Mouse (Mus musculus): ENCODE measurements at regions not wholly inside any gene's neighbourhood (a gene's known extent, or its start where the extent isn't known, plus 50 kb on each side); places are given as distances from the start of the nearest gene placed in this dataset.

DNA sequence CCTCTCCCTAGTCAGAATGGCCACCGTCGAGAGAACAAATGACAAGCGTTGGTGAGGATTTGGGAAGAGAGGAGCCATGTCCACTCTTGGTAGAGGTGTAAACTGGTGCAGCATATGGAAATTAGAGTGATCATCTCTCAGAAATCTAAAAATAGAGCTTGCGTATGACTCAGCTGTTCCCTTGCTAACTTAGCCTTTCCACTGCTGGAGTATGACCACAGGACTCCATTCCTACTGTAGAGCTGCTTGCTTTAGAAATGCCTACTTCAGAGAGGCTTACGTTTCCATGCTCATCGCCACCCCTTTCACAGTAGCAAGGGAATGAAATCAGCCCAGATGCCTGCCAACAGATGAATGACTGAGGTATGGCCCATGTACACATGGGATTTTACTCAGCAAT lies 277.4 kb downstream of the Gpat3 start:
- no peak for DNase-seq (ENCODE audit: low spot score in 2 of 2)

DNA sequence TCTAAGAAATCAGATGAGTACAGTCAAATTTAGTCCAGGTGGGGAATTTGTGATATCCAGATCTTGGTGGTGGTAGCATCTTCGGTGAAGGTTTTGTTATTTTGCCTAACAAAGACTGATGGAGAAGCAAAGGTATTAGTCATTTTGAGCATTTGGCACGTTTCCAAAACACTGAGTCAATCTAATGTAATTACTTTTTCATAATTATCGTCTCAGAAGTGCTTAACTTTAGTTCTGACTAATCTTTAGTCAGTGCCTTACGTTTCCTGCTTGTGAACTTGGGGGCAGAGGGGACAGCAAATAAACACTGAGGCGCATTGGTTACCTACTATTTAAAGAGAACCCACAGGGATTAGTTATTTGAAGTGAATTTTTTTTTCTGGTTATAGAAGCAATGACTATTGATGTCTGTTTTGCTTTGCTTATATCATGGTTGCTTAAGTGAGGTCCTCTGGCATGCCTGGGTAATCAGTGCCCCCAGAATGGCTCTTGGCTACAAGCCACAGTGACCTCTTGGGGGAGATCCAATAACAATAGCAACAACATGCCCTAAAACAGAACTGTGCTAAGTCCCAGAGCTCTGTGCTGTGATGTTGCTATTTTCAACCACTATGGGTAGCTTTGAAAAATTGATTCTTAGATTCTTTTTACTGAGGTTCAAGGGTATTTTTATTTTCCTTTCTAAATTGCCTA lies 275.1 kb downstream of the Gpat3 start:
- no peak for DNase-seq (ENCODE audit: low spot score in 2 of 2)

DNA sequence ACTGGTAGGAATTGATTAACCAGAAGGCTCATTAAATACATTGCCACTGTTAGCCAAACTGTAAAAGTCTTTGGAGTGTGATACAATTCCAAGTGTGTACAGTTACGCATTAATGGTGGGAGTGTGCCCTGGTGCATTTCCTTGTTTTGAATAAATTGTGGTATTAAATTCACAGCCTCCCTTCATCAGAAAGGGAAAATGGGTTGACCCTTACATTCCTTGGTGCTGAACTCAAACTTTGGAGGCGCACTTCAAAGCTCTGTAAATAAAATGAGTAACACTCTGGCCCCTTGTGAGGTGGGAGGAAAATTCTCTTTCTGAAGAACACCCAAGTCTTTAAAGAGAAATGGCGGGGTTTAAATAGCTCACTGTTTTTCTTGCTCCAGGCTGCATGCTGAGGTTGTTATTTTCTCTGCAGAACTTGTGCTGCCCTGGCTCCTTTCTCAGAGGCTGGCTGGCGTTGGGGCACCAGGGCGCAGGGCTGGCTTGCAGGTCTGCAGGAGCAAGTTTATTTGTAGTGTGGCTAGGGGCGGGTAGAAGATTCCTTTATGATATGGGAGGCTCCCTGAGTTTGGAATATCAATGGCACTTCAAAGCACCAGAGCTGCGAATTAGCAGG lies 266.7 kb downstream of the Gpat3 start:
- DNase-seq (ENCODE audit: low spot score in 2 of 2): no peak

DNA sequence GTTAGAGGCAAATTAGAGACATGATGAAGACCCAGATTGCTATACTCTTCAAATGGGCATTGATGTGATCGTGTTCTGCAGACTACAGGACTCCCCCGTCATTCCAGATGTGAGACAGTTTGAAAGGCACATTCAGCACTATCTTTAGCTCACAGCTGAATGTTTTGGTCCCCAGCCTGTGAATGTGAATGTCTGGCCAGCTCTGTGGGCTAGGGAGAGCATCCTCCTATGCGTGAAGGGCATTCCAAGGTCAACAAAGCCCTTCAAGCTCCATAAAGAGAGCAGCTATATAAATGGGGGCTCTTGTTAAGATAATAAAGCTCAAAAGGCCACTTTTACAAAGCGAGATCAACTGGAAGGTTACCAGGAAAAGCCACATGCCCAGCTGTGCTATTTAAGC lies 266.1 kb downstream of the Gpat3 start:
- DNase-seq (ENCODE audit: low spot score in 2 of 2): no peak

DNA sequence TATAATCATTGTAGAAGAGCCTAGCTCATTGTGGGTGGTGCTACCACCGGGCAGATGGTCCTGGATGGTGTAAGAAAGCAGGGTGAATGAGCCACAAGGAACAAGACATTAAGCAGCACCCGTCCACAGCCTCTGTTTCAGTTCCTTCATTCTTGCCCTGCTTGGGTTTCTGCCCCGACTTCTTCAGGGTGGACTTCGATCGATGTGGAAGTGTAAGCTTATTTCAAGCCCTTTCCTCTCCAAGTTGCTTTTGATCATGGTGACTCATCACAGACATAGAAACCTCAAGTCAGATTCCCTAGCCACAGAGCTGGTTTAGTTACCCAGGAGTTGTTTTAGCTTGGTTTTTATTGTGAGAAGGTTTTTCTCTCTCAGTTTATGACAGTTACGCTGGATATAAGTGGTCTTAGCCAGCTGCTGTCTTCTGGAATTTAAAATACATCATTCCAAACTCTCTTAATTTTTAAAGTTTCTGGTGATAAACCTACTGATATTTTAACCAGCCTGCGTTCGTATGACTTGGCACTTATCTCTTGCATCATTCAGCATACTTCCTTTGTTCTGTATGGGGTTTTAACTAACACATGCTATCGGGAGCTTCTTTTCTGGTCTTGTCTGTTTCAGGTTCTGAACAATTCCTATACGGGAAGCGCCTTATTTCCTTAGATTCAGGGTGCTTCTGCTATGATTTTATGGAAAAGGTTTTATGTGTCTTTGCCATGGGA lies 255.6 kb downstream of the Gpat3 start:
- DNase-seq (ENCODE audit: low spot score in 2 of 2): no peak

DNA sequence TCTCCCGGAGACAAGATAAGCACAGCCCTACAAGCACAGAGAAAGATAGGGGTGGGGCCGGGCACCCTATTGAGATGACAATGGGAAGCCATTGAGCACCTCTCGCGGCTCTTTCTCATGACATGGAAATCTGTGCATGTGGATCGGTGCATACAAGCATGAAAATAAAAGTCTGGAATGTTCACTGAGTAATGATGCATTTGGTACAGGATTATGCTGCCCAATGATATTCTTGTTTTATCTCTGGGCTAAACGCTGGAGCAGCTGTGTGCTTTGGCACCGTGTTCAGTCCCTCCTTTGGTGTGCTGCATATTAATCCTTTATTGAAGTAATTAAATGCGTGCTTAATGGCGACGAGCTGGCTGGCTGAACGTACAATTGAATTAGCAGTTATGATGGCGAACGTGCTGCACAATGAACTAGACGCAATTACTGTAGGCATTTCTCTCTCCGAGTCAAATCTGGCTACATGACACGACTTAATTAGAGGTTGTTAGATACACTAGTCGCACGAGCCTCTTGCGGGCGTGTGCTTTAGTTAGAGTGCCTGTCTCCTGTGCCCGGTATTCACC lies 245.6 kb downstream of the Gpat3 start:
- DNase-seq (ENCODE audit: low spot score in 2 of 2): no peak

DNA sequence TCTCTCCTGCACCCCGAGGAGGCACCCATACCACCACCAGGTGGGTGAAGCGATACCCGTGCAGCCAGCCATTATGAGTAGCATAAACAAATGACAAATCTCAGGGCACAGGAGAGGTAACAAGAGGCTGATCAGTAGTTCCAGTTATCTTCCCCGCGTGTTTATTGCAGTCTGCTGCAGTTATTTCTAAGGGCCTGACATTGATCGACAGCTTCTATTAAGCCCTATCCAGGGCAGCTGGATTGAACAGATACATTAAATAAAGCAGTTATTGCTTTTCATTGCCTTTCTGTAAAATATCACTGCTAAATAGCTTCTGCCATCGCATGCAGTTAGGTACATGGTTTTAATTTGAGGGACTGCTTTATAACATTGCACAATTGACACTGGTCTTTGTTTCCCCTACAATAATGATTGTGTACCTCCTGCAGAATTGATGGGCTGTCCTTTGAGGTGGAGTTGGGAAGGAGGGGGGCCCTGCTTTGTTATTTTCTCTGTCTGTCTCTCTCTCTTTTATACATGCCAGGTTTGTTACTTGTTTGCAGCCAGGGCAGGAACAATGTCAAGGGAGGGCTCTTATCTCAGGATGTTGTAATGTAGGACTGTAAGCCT lies 245.0 kb downstream of the Gpat3 start:
- no peak for DNase-seq (ENCODE audit: low spot score in 2 of 2)

DNA sequence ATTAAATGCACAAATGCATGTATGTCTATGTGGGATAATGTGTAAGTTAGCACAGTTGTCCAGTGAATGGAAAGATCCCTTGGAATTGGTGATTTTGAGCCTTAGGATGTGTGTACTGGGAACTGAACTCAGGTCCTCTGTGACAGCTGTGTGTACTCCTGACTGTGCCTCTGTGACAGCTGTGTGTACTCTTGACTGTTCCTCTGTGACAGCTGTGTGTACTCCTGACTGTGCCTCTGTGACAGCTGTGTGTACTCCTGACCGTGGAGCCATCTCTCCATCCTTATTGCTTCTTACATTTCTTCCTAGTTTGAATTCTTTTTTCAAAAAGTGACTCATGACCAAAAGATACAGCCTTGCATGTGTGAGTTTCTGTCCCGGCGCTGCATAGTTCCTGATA lies 239.7 kb downstream of the Gpat3 start:
- no peak for DNase-seq (ENCODE audit: low spot score in 2 of 2)

DNA sequence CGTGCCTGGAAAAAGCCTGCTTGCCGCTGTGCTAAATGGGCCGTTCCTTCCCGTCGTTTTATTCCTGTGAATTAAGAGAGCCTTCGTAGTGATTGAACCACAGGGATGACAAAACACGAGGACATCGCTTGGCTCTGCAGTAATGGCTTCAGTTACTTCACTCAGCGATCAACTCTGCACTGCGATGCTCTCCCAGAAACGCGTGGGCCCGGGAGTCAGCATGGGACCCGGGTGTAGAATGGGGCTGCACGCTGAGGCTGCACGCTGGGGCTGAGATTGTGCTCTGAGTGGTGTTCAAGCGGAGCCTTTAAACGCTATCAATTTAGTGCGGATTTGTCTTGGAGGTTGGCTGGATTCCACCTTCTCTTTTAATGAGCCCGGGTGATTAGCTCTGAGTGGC lies 237.1 kb downstream of the Gpat3 start:
- DNase-seq (ENCODE audit: low spot score in 2 of 2): no peak

DNA sequence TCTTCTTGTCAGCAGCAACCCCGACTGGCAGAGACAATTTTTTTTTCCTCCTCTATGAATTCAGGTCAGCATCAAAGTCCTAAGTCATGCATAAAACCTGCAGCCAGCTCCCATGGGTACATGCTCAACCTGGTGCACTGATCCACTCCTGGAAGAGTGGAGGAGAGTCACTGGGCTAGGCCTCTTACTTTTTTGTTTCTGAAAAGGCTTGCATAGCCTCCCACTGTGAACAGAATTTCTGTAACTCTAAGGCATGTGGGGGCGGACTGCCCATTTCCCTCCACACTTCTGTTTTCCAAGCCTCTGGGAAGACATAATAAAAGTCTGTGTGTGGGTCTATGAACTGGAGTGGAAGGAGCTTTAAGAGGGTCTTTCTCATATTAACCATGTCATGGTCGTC lies 218.8 kb downstream of the Gpat3 start:
- no peak for DNase-seq (ENCODE audit: low spot score in 2 of 2)

DNA sequence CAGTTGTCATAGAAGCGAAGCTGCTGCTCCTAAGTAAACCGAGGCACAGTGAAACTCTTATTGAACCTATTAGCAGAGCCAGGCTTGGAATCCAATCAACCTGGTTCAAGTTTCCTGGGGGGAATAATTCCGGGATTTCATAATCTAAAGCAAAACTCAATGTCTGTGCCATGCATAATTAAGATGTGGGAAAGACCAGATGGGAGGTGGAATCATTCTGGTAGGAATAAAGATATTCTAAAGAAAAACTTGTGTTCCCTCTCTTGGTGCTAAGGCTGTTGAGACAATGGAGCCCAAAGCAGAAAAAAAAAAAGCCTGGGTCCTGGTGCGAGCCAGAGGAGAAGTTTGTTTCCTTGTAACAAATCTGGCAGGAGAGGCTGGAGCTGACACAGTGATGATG lies 217.7 kb downstream of the Gpat3 start:
- no peak for DNase-seq (ENCODE audit: low spot score in 2 of 2)

DNA sequence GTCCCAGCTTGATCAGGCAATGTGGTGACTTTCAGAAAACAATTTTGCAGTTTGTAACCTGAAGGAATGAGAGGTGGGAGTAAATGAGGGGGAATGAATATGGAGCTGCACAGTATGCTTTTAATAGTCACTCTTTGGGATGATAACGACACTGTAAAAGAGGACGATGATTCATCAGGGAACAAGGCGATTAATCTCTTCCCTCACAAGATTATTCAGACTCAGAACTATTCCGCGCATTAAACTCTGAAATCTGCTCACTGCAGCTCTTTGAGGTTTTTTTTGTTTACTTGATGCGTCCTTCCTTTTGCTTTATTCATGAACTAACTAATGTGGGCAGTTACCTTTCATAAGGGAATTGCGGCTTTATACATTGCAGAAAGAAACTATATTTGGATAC lies 206.1 kb downstream of the Gpat3 start:
- DNase-seq (ENCODE audit: low spot score in 2 of 2): no peak

DNA sequence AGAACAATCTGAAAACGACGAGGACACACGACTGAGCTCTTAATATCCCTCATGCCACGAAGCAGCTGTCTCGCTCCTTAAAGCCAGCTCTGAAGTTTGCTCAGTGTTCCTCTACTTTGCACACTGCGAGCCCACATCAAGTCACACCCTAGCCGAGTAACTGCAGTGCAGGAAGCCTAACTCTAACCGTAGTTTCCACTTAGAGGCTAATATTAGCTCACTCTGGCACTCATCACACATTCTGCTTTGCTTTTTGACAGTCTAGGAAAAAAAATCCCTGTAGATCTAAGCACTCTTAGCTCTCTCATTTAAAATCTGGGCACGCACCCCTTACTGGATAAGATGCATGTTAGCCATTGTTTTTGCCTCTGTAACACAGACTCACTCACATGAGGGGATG lies 195.0 kb downstream of the Gpat3 start:
- DNase-seq (ENCODE audit: low spot score in 2 of 2): no peak

DNA sequence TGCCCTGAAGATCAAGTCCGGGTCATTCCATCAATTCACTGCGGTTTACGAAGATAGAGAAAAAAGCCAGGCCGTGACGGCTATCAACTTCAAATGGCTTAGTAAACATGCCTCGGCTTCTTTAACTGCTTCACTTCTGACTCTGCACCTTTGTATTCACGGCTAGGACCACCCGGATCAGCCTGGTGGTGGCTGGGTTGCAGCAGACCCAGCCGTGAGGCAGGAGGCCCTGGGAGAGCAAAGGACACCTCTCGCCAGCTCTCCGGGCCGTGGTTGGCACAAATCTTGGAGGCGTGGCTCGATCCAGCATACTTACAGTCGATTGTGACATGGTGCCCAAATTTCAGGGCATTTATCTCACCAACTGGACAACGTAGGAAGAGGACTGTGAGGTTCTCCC lies 187.5 kb downstream of the Gpat3 start:
- no peak for DNase-seq (ENCODE audit: low spot score in 2 of 2)

DNA sequence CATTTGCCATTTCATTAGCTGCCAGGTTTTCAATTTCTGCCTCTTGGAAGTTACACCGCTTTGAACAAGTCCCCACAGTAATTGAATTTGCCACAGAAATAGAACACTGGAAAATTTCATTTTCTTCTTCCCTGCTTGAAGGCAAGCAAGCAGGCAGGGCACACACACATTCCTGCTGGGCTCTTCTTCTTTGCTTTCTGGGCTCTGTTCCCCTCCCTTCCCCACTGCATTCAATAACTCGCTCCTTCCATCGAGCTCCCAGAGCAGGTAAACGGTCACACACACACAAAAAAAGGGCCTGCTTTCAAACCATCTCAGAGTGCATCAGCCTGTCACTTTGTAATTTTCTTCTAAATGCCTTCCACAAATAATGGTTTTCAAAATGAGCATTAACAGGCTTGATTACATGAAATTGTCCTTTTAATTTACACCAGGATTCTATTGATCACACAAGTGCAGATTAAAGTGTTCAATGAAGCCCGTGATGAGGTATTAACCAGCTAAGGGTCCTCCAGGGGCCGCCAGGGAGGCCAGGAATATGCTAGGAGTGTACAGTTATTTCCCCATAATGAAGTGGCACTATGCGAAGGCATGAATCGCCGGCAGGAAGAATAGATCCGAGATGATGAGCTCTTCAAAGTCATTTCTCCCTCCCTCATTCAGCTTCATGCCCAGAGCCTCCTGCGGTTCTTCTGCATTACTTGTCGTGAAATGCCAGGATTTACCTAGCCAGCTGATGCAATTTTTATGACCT lies 186.8 kb downstream of the Gpat3 start:
- no peak for DNase-seq (ENCODE audit: low spot score in 2 of 2)

DNA sequence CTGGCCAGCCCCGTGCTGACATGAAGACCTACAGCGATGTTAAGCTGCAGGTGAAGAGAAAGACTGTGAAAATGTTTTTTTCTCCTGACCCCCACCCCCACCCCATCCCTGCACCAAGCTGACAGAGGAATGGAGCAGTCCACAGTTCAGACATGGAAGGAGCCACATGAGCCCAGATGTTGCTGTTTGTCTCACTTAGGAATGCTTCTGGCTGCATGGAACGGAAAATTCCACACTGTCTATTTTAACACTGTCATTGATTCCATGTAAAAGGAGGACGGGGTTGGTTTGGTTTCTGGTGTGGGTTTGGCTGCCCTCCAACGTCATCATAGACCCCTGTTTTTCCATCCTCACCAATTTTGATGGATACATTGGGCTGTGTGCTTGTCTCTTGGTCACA lies 179.3 kb downstream of the Gpat3 start:
- DNase-seq (ENCODE audit: low spot score in 2 of 2): no peak

DNA sequence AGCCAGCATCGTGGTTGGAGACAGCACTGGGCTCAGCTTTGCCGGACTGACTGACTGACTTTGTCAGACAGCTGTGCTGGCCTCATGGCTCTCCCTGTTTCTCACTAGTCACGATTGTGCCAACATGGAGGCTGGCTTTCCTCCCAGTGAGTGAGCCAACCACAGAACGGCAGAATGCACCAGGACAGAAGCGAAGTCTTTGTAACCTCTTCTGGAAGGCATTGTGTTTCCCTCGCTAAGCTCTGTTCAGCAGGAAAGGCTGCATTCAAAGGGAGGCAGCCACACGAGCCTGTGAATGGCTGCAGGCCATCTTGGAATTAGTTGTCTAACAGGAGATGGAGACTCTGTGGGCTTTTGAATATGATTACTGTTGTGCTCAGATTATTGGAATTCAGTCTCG lies 178.3 kb downstream of the Gpat3 start:
- no peak for DNase-seq (ENCODE audit: low spot score in 2 of 2)

DNA sequence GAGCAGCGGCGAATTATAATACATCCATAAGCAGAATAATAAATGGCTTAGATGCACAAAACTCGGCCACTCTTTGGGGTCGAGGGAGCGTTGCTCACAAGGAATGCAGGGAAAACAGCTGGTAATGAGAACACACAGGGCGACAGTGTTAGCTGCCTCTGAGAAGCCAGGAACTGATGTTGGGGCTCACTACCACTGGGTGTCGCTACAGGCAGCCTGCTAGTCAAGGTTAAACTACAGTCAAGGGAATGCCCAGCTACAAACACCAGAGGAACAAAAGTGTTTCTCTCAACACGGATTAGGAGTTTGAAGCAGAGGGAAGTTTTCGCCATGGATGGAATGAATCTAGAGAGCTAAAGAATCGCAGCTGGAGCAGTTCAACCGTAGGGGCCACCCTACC lies 175.3 kb downstream of the Gpat3 start:
- peak in 1 of 2 experiments; percentile 13 for DNase-seq (ENCODE audit: low spot score in 2 of 2)

DNA sequence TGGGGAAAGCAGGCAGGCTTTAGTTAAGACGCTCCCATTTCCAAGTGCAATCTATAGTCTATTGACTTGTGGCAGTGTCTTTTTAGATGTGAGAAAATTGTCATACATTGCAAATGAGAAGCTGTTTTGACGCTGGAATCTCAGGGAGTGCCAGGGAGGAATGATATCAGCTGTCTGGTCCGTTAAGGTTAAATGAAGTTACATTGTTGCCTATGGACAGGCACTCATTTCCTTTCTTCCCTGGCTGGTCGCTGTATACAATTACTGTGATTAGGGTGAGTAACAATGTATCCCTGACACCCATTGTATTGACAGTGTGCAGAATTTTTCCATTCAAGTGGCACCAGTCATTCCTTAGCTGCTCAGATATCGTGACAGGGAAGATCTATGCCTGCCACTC lies 168.3 kb downstream of the Gpat3 start:
- DNase-seq (ENCODE audit: low spot score in 2 of 2): no peak

DNA sequence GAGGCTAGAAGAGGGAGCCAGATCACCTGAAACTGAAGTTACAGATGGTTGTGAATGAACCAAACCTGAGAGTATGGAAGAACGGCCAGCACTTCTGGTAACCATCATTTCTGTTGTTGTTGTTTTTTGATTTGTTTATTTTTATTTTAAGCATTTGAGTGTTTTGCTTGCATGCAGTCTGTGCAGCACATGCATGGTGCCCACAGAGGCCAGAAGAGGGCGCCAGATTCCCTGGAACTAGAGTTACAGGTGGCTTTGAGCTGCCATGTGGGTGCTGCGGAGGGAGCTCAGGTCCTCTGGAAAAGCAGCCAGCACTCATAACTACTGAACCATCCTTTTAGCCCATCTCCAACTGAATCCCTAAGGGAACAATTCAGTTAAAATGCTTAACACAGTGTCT lies 159.7 kb downstream of the Gpat3 start:
- DNase-seq (ENCODE audit: low spot score in 2 of 2): no peak

DNA sequence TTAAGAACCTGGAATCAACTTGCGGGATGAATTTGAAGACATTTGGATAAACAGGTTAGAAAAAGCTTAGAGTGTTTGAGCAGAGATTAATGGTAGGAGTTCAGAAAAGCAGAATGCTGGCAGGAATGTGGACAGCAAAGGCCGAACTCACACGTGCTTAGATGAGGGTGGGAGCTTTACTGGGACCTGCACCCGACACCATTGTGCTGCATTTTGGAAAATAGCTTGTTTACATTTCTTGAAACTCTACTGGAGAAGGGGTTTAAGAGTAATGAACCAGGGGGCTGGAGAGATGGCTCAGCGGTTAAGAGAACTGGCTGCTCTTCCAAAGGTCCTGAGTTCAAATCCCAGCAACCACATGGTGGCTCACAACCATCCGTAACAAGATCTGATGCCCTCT lies 154.9 kb downstream of the Gpat3 start:
- DNase-seq (ENCODE audit: low spot score in 2 of 2): no peak

DNA sequence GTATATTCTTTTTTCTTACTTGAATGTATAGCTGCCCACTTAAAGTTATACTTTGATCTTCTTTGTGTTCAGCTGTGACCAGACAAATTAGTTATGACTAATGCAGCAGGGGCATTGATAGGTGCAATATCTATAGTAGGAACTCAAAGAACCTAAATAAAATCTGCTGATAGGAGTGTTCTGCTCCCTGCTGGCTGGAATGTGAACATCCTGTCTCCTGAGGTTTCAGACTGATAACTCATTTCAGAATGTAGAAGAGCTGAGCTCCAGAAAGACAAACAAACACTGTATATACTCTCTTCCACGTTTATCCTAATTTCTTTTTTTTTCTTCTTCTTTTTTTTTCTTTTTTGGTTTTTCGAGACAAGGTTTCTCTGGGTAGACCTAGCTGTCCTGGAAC lies 146.9 kb downstream of the Gpat3 start:
- no peak for DNase-seq (ENCODE audit: low spot score in 2 of 2)
